Mouse (Mus musculus): ENCODE results near the gene Tmcc1. TPM values are rescaled to one million over a fixed set of nuclear protein-coding genes. Genes with fewer than 3 reads are reported as not detected.

Gene Tmcc1
- total and polyA plus RNA-seq, 3 experiments = 9.1 to 30.6 TPM; not detected in 1

DNA sequence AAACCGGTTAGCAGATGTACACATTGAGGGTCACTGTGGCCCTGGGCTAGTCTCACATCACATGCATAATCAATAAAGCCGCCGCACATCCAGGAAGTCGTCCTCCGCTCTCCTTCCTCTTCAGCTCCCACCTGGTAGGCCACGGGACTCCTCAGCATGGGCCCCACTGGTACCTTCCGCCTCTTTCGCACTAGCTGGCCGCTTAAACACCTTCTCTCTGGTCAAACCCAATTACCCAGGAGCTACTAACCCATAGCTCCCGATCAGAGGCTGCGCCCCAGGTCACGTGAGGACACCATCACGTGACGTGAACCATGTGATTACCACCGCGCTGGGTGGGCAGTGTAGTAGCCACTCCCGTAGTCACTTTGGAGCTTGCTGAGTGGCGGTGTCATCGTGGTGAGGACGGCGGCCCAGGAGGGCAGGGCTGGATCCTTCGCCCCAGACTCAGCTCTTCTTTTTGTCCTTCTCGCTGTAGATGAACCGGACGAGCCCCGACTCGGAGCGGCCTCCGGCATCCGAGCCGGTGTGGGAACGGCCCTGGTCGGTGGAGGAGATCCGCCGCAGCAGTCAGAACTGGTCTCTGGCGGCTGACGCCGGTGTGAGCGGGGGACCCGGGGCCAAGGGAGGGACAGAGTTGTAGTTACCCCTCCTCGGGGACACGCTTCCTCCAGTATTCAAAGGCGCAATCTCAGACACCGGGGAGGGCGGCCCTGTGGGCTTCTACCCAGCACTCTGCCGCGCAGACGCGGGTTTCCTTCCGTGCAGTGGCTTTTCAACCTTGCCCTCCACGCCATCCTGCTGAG lies 14.6 kb upstream of the Tmcc1 start, which contains the start of gene Washc2 (continued):
- TF ChIP-seq CTCF (IDR thresholded peaks at IDR 0.05 in 2 of 3, conservative IDR thresholded peaks at IDR 0.05 in 1 of 3; ENCODE audit: control insufficient read depth in 1 of 3, insufficient read depth in 1 of 3, low read depth in 2 of 3, low read length in 3 of 3, poor library complexity in 1 of 3, severe bottlenecking in 1 of 3) (no peak), MEF2A (IDR thresholded peaks at IDR 0.05; ENCODE audit: extremely low read depth, insufficient replicate concordance, low read depth, low read length, poor library complexity, severe bottlenecking) (no peak), USF2 (IDR thresholded peaks at IDR 0.05; ENCODE audit: borderline replicate concordance in 1 of 2, insufficient read depth in 1 of 2, low read depth in 1 of 2, low read length in 2 of 2) (peak; percentile 100), HCFC1 (IDR thresholded peaks at IDR 0.05; ENCODE audit: low read depth, low read length) (peak; percentile 86), BHLHE40 (IDR thresholded peaks at IDR 0.05; ENCODE audit: borderline replicate concordance, low read depth, low read length) (peak; percentile 96), ZKSCAN1 (IDR thresholded peaks at IDR 0.05; ENCODE audit: low read depth, low read length) (no peak), CHD2 (IDR thresholded peaks at IDR 0.05; ENCODE audit: low read length) (no peak), ETS1 (IDR thresholded peaks at IDR 0.05; ENCODE audit: low read depth, low read length) (peak; percentile 65), KAT2A (conservative IDR thresholded peaks at IDR 0.05; ENCODE audit: low read depth, low read length) (no peak; the same call in 1 of the 2 replicates), TBP (IDR thresholded peaks at IDR 0.05; ENCODE audit: low read depth, low read length) (peak; percentile 87), POLR2A (IDR thresholded peaks at IDR 0.05; ENCODE audit: control insufficient read depth in 1 of 2, insufficient read depth in 1 of 2, low read depth in 1 of 2, low read length in 2 of 2, poor library complexity in 1 of 2) (peak; percentile 77 to 89), POLR2AphosphoS2 (IDR thresholded peaks at IDR 0.05; ENCODE audit: low read length) (peak; percentile 68; the same call in 1 of the 2 replicates), MXI1 (IDR thresholded peaks at IDR 0.05; ENCODE audit: low read depth, low read length) (peak; percentile 94), CHD1 (IDR thresholded peaks at IDR 0.05; ENCODE audit: low read depth, low read length) (no peak), ZNF384 (IDR thresholded peaks at IDR 0.05; ENCODE audit: low read depth, low read length) (no peak)

DNA sequence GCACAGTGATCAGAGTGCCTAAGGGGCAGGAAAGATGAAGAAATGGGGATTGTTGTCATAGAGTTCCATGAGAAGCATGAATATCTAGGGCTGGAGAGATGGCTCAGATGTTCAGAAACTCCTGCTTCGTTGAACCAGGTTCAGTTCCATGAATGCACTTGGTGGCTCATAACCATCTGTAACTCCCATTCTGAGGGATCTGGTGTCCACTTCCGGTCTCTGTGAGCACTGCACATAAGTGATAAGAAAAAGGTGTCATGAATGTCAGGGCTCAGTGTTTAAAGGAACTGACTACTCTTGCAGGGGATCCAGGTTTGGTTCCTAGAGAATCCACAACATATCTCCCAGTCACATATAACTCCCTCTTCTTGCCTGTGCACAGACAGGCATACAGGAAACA lies 6.4 kb upstream of the Tmcc1 start:
- H3K27ac ChIP-seq (ENCODE audit: control insufficient read depth, low read depth, low read length) = no peak overlapping the region
- H3K9me3 ChIP-seq (replicated peaks; ENCODE audit: insufficient read depth, low read length) = no peaks in the 10 kb centered on the region
- peak; percentile 47 for DNase-seq (ENCODE audit: low read depth, low spot score)

DNA sequence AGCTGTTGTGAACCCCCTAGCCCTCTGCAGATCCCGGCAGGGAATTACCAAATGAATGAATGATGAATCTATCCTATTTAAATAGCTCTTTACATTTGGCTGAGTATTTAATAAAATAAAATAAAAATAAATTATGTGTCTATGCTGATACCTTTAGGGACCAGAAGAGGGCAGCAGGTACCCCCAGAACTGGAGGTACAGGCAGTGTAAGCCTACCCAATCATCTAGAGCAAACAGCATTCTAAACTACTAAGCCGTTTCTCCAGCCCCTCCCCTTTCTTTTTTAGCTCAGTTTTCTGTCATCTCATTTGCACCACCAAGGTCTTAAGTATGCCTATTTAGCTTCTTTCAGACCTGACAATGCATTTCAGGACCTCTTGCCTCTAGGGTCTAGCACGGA lies 4.9 kb upstream of the Tmcc1 start:
- Histone ChIP-seq H3K9ac (ENCODE audit: control insufficient read depth, low read depth, low read length, poor library complexity, severe bottlenecking) (no peak overlapping the region; the same call in 1 of the 2 replicates), H3K27me3 (ENCODE audit: control insufficient read depth in 1 of 2, insufficient read depth in 2 of 2, low read length in 2 of 2) (no peaks in the 10 kb centered on the region), H3K79me2 (ENCODE audit: control insufficient read depth, insufficient read depth, low read length, poor library complexity) (no peaks in the 10 kb centered on the region), H3K36me3 (ENCODE audit: control insufficient read depth in 1 of 2, insufficient read depth in 2 of 2, low read length in 2 of 2) (peaks cover 0 to 9% of the 10 kb centered on the region in 2 experiments; a peak in 2 of 4 replicates), H3K27ac (ENCODE audit: control insufficient read depth, low read depth, low read length) (no peak overlapping the region), H3K4me3 (ENCODE audit: control insufficient read depth in 1 of 2, insufficient read depth in 1 of 2, low read depth in 2 of 2, low read length in 2 of 2) (no peak overlapping the region), H3K9me3 (replicated peaks; ENCODE audit: insufficient read depth, low read length) (no peaks in the 10 kb centered on the region), H3K4me1 (ENCODE audit: control insufficient read depth in 1 of 2, insufficient read depth in 2 of 2, low read length in 2 of 2) (peaks cover 0 to 7% of the 10 kb centered on the region in 2 experiments; a peak in 2 of 4 replicates)
- DNase-seq (ENCODE audit: low read depth, low spot score) = peak; percentile 86
- TF ChIP-seq CHD2 (IDR thresholded peaks at IDR 0.05; ENCODE audit: low read length) = no peak
- TF ChIP-seq USF1 (IDR thresholded peaks at IDR 0.05; ENCODE audit: low read depth, low read length) = no peak
- peak; percentile 71 for TF ChIP-seq SMC3 (IDR thresholded peaks at IDR 0.05; ENCODE audit: low read depth, low read length)
- 0 out of 2 replicates have a peak, but pooled peaks have one; percentile 27 for TF ChIP-seq HCFC1 (IDR thresholded peaks at IDR 0.05; ENCODE audit: low read depth, low read length)
- TF ChIP-seq ZC3H11A (IDR thresholded peaks at IDR 0.05; ENCODE audit: low read depth, low read length) = peak; percentile 67
- TF ChIP-seq MAX (IDR thresholded peaks at IDR 0.05; ENCODE audit: low read length) = 0 out of 2 replicates have a peak, but pooled peaks have one; percentile 30
- TF ChIP-seq TBP (IDR thresholded peaks at IDR 0.05; ENCODE audit: low read depth, low read length) = no peak
- TF ChIP-seq RAD21 (IDR thresholded peaks at IDR 0.05; ENCODE audit: low read depth, low read length) = peak; percentile 78
- TF ChIP-seq UBTF (IDR thresholded peaks at IDR 0.05; ENCODE audit: borderline replicate concordance, insufficient read depth, low read depth, low read length) = no peak
- peak; percentile 19; the same call in 1 of the 2 replicates for TF ChIP-seq MXI1 (IDR thresholded peaks at IDR 0.05; ENCODE audit: low read depth, low read length)
- TF ChIP-seq ZMIZ1 (IDR thresholded peaks at IDR 0.05; ENCODE audit: low read depth, low read length) = no peak
- no peak for TF ChIP-seq ETS1 (IDR thresholded peaks at IDR 0.05; ENCODE audit: low read depth, low read length)
- TF ChIP-seq TCF12 (IDR thresholded peaks at IDR 0.05; ENCODE audit: low read depth, low read length) = no peak
- TF ChIP-seq USF2 (IDR thresholded peaks at IDR 0.05; ENCODE audit: borderline replicate concordance in 1 of 2, insufficient read depth in 1 of 2, low read depth in 1 of 2, low read length in 2 of 2) = no peak
- TF ChIP-seq CTCF (IDR thresholded peaks at IDR 0.05 in 2 of 3, conservative IDR thresholded peaks at IDR 0.05 in 1 of 3; ENCODE audit: control insufficient read depth in 1 of 3, insufficient read depth in 1 of 3, low read depth in 2 of 3, low read length in 3 of 3, poor library complexity in 1 of 3, severe bottlenecking in 1 of 3) = peak; percentile 60 to 69 (median 60)
- TF ChIP-seq TAL1 (IDR thresholded peaks at IDR 0.05; ENCODE audit: low read length) = no peak

More for the DNA sequence above, 6.4 kb upstream of the Tmcc1 start:
- H3K4me3 ChIP-seq (ENCODE audit: control insufficient read depth in 1 of 2, insufficient read depth in 1 of 2, low read depth in 2 of 2, low read length in 2 of 2) = no peak overlapping the region
- no peaks in the 10 kb centered on the region for H3K27me3 ChIP-seq (ENCODE audit: control insufficient read depth in 1 of 2, insufficient read depth in 2 of 2, low read length in 2 of 2)
- no peaks in the 10 kb centered on the region for H3K79me2 ChIP-seq (ENCODE audit: control insufficient read depth, insufficient read depth, low read length, poor library complexity)
- H3K4me1 ChIP-seq (ENCODE audit: control insufficient read depth in 1 of 2, insufficient read depth in 2 of 2, low read length in 2 of 2) = peaks cover 0 to 3% of the 10 kb centered on the region in 2 experiments; a peak in 2 of 4 replicates
- no peak overlapping the region for H3K9ac ChIP-seq (ENCODE audit: control insufficient read depth, low read depth, low read length, poor library complexity, severe bottlenecking)
- peaks cover 0 to 5% of the 10 kb centered on the region in 2 experiments; a peak in 2 of 4 replicates for H3K36me3 ChIP-seq (ENCODE audit: control insufficient read depth in 1 of 2, insufficient read depth in 2 of 2, low read length in 2 of 2)
- no peak for TF ChIP-seq SMC3 (IDR thresholded peaks at IDR 0.05; ENCODE audit: low read depth, low read length)
- peak; percentile 69 for TF ChIP-seq TAL1 (IDR thresholded peaks at IDR 0.05; ENCODE audit: low read length)
- 0 out of 2 replicates have a peak, but pooled peaks have one; percentile 30 for TF ChIP-seq GATA1 (IDR thresholded peaks at IDR 0.05; ENCODE audit: low read depth, low read length)

All from MEL (cell line).